Mouse (Mus musculus): Measurements from ENCODE around the gene Mylk2. TPM values are rescaled to one million over a fixed set of nuclear protein-coding genes. Genes with fewer than 3 reads are reported as not detected.

Gene Mylk2
- total and polyA plus RNA-seq, 2 experiments from 2014 or later, result 0.29 TPM; not detected in 1

- H3K9ac ChIP-seq, result no peak overlapping the region
- TF ChIP-seq CTCF (IDR thresholded peaks at IDR 0.05; ENCODE audit: low read depth), result no peak
- DNase-seq, result no peak
- no peaks in the 10 kb centered on the region for H3K4me1 ChIP-seq (ENCODE audit: insufficient read depth)
- H3K27ac ChIP-seq (ENCODE audit: low read depth, low read length), result no peak overlapping the region
- no peaks in the 10 kb centered on the region for H3K9me3 ChIP-seq (ENCODE audit: low read length)
- no peak for ATAC-seq
- H3K4me2 ChIP-seq (ENCODE audit: low read depth), result no peak overlapping the region
- H3K4me3 ChIP-seq (ENCODE audit: low read depth, low read length), result no peak overlapping the region
- WGBS, result 89% methylated on average over 3 of the region's 3 CpGs
- H3K27me3 ChIP-seq (ENCODE audit: insufficient read depth, low read length), result no peaks in the 10 kb centered on the region
- no peaks in the 10 kb centered on the region for H3K36me3 ChIP-seq (ENCODE audit: insufficient read depth)
Measured at GRCm38 (mm10) chr2:152887230-152887629, 23.9 kb upstream of the Mylk2 start.

- ATAC-seq (no peak), DNase-seq (no peak)
- H3K27ac ChIP-seq (ENCODE audit: low read depth, low read length), result no peak overlapping the region
- H3K4me1 ChIP-seq (ENCODE audit: insufficient read depth), result no peaks in the 10 kb centered on the region
- WGBS, result 94% methylated on average over 5 of the region's 5 CpGs
- no peaks in the 10 kb centered on the region for H3K9me3 ChIP-seq (ENCODE audit: low read length)
- H3K4me2 ChIP-seq (ENCODE audit: low read depth), result no peak overlapping the region
- TF ChIP-seq CTCF (IDR thresholded peaks at IDR 0.05; ENCODE audit: low read depth), result no peak
- no peaks in the 10 kb centered on the region for H3K36me3 ChIP-seq (ENCODE audit: insufficient read depth)
- no peaks in the 10 kb centered on the region for H3K27me3 ChIP-seq (ENCODE audit: insufficient read depth, low read length)
- no peak overlapping the region for H3K9ac ChIP-seq
- no peak overlapping the region for H3K4me3 ChIP-seq (ENCODE audit: low read depth, low read length)
Measured at GRCm38 (mm10) chr2:152888774-152889173, 22.4 kb upstream of the Mylk2 start.

- Histone ChIP-seq H3K4me3 (ENCODE audit: low read depth, low read length) (no peak overlapping the region), H3K4me1 (ENCODE audit: insufficient read depth) (no peaks in the 10 kb centered on the region), H3K4me2 (ENCODE audit: low read depth) (no peak overlapping the region), H3K36me3 (ENCODE audit: insufficient read depth) (no peaks in the 10 kb centered on the region), H3K27ac (ENCODE audit: low read depth, low read length) (no peak overlapping the region), H3K9ac (no peak overlapping the region), H3K9me3 (ENCODE audit: low read length) (no peaks in the 10 kb centered on the region), H3K27me3 (ENCODE audit: insufficient read depth, low read length) (no peaks in the 10 kb centered on the region)
- ATAC-seq, result no peak
- WGBS, result 85% methylated on average over 9 of the region's 9 CpGs
- TF ChIP-seq CTCF (IDR thresholded peaks at IDR 0.05; ENCODE audit: low read depth), result no peak
- DNase-seq, result no peak
Measured at GRCm38 (mm10) chr2:152895834-152896233, 15.3 kb upstream of the Mylk2 start.

GRCm38 (mm10) chr2:152896926-152897325 lies 14.2 kb upstream of the Mylk2 start:
- H3K36me3 ChIP-seq (ENCODE audit: insufficient read depth), result no peaks in the 10 kb centered on the region
- H3K27me3 ChIP-seq (ENCODE audit: insufficient read depth, low read length), result no peaks in the 10 kb centered on the region
- WGBS, result 87% methylated on average over 3 of the region's 3 CpGs
- H3K4me3 ChIP-seq (ENCODE audit: low read depth, low read length), result no peak overlapping the region
- TF ChIP-seq CTCF (IDR thresholded peaks at IDR 0.05; ENCODE audit: low read depth), result no peak
- DNase-seq (no peak), ATAC-seq (no peak)
- H3K9ac ChIP-seq, result no peak overlapping the region
- H3K4me1 ChIP-seq (ENCODE audit: insufficient read depth), result no peaks in the 10 kb centered on the region
- no peak overlapping the region for H3K27ac ChIP-seq (ENCODE audit: low read depth, low read length)
- H3K4me2 ChIP-seq (ENCODE audit: low read depth), result no peak overlapping the region
- H3K9me3 ChIP-seq (ENCODE audit: low read length), result no peaks in the 10 kb centered on the region

- TF ChIP-seq CTCF (IDR thresholded peaks at IDR 0.05; ENCODE audit: low read depth), result no peak
- H3K27ac ChIP-seq (ENCODE audit: low read depth, low read length), result no peak overlapping the region
- H3K4me2 ChIP-seq (ENCODE audit: low read depth), result no peak overlapping the region
- no peaks in the 10 kb centered on the region for H3K36me3 ChIP-seq (ENCODE audit: insufficient read depth)
- ATAC-seq (no peak), DNase-seq (no peak)
- H3K4me1 ChIP-seq (ENCODE audit: insufficient read depth), result no peaks in the 10 kb centered on the region
- no peaks in the 10 kb centered on the region for H3K9me3 ChIP-seq (ENCODE audit: low read length)
- H3K4me3 ChIP-seq (ENCODE audit: low read depth, low read length), result no peak overlapping the region
- no peaks in the 10 kb centered on the region for H3K27me3 ChIP-seq (ENCODE audit: insufficient read depth, low read length)
- WGBS, result 77% methylated on average over 6 of the region's 6 CpGs
- H3K9ac ChIP-seq, result no peak overlapping the region
Measured at GRCm38 (mm10) chr2:152899011-152899410, 12.1 kb upstream of the Mylk2 start.

- H3K9ac ChIP-seq, result no peak overlapping the region
- no peak for TF ChIP-seq CTCF (IDR thresholded peaks at IDR 0.05; ENCODE audit: low read depth)
- 91% methylated on average over 15 of the region's 15 CpGs for WGBS
Measured at GRCm38 (mm10) chr2:152901296-152901695, 9.9 kb upstream of the Mylk2 start.

GRCm38 (mm10) chr2:152902658-152903057 lies 8.5 kb upstream of the Mylk2 start:
- 16% methylated on average over 3 of the region's 3 CpGs for WGBS
- Histone ChIP-seq H3K27ac (ENCODE audit: low read depth, low read length) (no peak overlapping the region), H3K4me2 (ENCODE audit: low read depth) (no peak overlapping the region), H3K4me1 (ENCODE audit: insufficient read depth) (no peaks in the 10 kb centered on the region), H3K36me3 (ENCODE audit: insufficient read depth) (no peaks in the 10 kb centered on the region), H3K4me3 (ENCODE audit: low read depth, low read length) (no peak overlapping the region), H3K9ac (no peak overlapping the region), H3K27me3 (ENCODE audit: insufficient read depth, low read length) (no peaks in the 10 kb centered on the region), H3K9me3 (ENCODE audit: low read length) (no peaks in the 10 kb centered on the region)
- ATAC-seq (peak; percentile 47; the same call in 1 of the 2 replicates), DNase-seq (peak; percentile 13)
- no peak for TF ChIP-seq CTCF (IDR thresholded peaks at IDR 0.05; ENCODE audit: low read depth)

More at GRCm38 (mm10) chr2:152901296-152901695, 9.9 kb upstream of the Mylk2 start:
- no peaks in the 10 kb centered on the region for H3K36me3 ChIP-seq (ENCODE audit: insufficient read depth)
- ATAC-seq, result no peak
- no peak for DNase-seq
- no peaks in the 10 kb centered on the region for H3K9me3 ChIP-seq (ENCODE audit: low read length)
- H3K27ac ChIP-seq (ENCODE audit: low read depth, low read length), result no peak overlapping the region
- no peaks in the 10 kb centered on the region for H3K4me1 ChIP-seq (ENCODE audit: insufficient read depth)
- no peak overlapping the region for H3K4me3 ChIP-seq (ENCODE audit: low read depth, low read length)
- H3K27me3 ChIP-seq (ENCODE audit: insufficient read depth, low read length), result no peaks in the 10 kb centered on the region
- no peak overlapping the region for H3K4me2 ChIP-seq (ENCODE audit: low read depth)

GRCm38 (mm10) chr2:152903586-152903985 lies 7.6 kb upstream of the Mylk2 start:
- Histone ChIP-seq H3K4me1 (ENCODE audit: insufficient read depth) (no peaks in the 10 kb centered on the region), H3K4me3 (ENCODE audit: low read depth, low read length) (no peak overlapping the region), H3K9me3 (ENCODE audit: low read length) (no peaks in the 10 kb centered on the region), H3K9ac (no peak overlapping the region), H3K36me3 (ENCODE audit: insufficient read depth) (no peaks in the 10 kb centered on the region), H3K27ac (ENCODE audit: low read depth, low read length) (no peak overlapping the region), H3K4me2 (ENCODE audit: low read depth) (no peak overlapping the region), H3K27me3 (ENCODE audit: insufficient read depth, low read length) (no peaks in the 10 kb centered on the region)
- WGBS, result 86% methylated on average over 4 of the region's 4 CpGs
- ATAC-seq (no peak), DNase-seq (no peak)
- TF ChIP-seq CTCF (IDR thresholded peaks at IDR 0.05; ENCODE audit: low read depth), result no peak
